In genomic region chr5:35313231-35313821, GRCm38 (mm10) we compare ENCODE assay signal across 8 mouse cellular contexts. TPM values are rescaled to one million over a fixed set of nuclear protein-coding genes. Genes with fewer than 3 reads are reported as not detected.
DNase-seq lines count a peak whose midpoint lies in the region; ATAC-seq and TF ChIP-seq lines count a peak whose summit lies in the region.

No protein-coding gene starts in this region.

- no peak for TF ChIP-seq CTCF in lung, embryonic 14.5 days (IDR thresholded peaks at IDR 0.05; ENCODE audit: low read depth)

- peak; percentile 49 for DNase-seq in lung, embryonic 14.5 days
- no peak for DNase-seq in lung, postnatal 10 days
- peak; percentile 43 to 47 for DNase-seq in cerebellum, postnatal 14 days
- DNase-seq in hindbrain, embryonic 14.5 days (ENCODE audit: low spot score): peak; percentile 69
- DNase-seq in left cerebral cortex, postnatal 4 days: peak; percentile 39
- peak; percentile 57 for DNase-seq in retina, embryonic 14.5 days (ENCODE audit: low spot score)
- DNase-seq in urinary bladder, postnatal 14 days (ENCODE audit: low spot score): no peak

- no peaks in the 10 kb centered on the region for H3K4me1 ChIP-seq in lung, embryonic 14.5 days (ENCODE audit: insufficient read depth)
- peaks cover 11% of the 10 kb centered on the region for H3K4me1 ChIP-seq in hindbrain, embryonic 14.5 days (replicated peaks; ENCODE audit: control insufficient read depth, insufficient read depth, low read length)

- peak overlapping the region; percentile 51 for H3K4me2 ChIP-seq in lung, embryonic 14.5 days
- H3K4me2 ChIP-seq in hindbrain, embryonic 14.5 days (replicated peaks): peak overlapping the region; percentile 59

- H3K27ac ChIP-seq in lung, embryonic 14.5 days (ENCODE audit: low read depth): no peak overlapping the region
- H3K27ac ChIP-seq in hindbrain, embryonic 14.5 days: peak overlapping the region; percentile 21; the same call in 1 of the 2 replicates

- peak overlapping the region; percentile 22 for H3K4me3 ChIP-seq in lung, embryonic 14.5 days (ENCODE audit: low read depth, low read length)
- H3K4me3 ChIP-seq in hindbrain, embryonic 14.5 days (replicated peaks; ENCODE audit: low read length): peak overlapping the region; percentile 20

- WGBS in lung, embryonic 14.5 days: under 1% methylated on average over 21 of the region's 21 CpGs
- under 1% methylated on average over 21 of the region's 21 CpGs for WGBS in hindbrain, embryonic 14.5 days

- no peaks in the 10 kb centered on the region for H3K36me3 ChIP-seq in lung, embryonic 14.5 days (ENCODE audit: insufficient read depth)
- no peaks in the 10 kb centered on the region for H3K36me3 ChIP-seq in hindbrain, embryonic 14.5 days (replicated peaks; ENCODE audit: control insufficient read depth, insufficient read depth)

- intact Hi-C loops in left cerebral cortex, postnatal 4 days (cut with DNase I): no loop called here

- H3K27me3 ChIP-seq in lung, embryonic 14.5 days (ENCODE audit: insufficient read depth, low read length): peaks cover 27% of the 10 kb centered on the region
- H3K27me3 ChIP-seq in hindbrain, embryonic 14.5 days (ENCODE audit: control insufficient read depth, insufficient read depth, low read length): no peaks in the 10 kb centered on the region

- H3K9ac ChIP-seq in lung, embryonic 14.5 days: no peak overlapping the region
- H3K9ac ChIP-seq in hindbrain, embryonic 14.5 days: peak overlapping the region; percentile 51

- no peaks in the 10 kb centered on the region for H3K9me3 ChIP-seq in lung, embryonic 14.5 days (ENCODE audit: low read depth, low read length)
- H3K9me3 ChIP-seq in hindbrain, embryonic 14.5 days (ENCODE audit: control insufficient read depth, low read length): no peaks in the 10 kb centered on the region

- ATAC-seq in lung, embryonic 14.5 days (ENCODE audit: insufficient read depth): peak; percentile 14; the same call in 1 of the 2 replicates
- peak; percentile 57; the same call in 1 of the 2 replicates for ATAC-seq in hindbrain, embryonic 14.5 days (ENCODE audit: low FRiP score)
- no peak for ATAC-seq in megakaryocyte progenitor cell, adult 5-6 weeks (replicated peaks; ENCODE audit: poor library complexity)

RNA-seq across cellular contexts. Expression of gene Adra2c, which starts 35.2 kb away (rescaled TPM):
- not detected in 2 replicates for polyA plus RNA-seq in lung, embryonic 14.5 days (2014; fragmentation: Nextera tagmentation; extraction: Ambion mirVana)
- 0.67 and 1.1 TPM in 2 replicates for polyA plus RNA-seq in hindbrain, embryonic 14.5 days (2014; fragmentation: Nextera tagmentation; extraction: Ambion mirVana)
- total RNA-seq in left cerebral cortex, postnatal 4 days (2021): 1 to 10 TPM; 6.4 to 7.8 TPM
- not detected in 2 replicates for total RNA-seq in megakaryocyte progenitor cell, adult 5-6 weeks (2015)
- total RNA-seq in megakaryocyte progenitor cell, adult 5-6 weeks (2017): not detected in 2 replicates

Comparison
In these comparisons a context has a peak if more than half of its experiments do, and no peak if none do; other contexts are left out.
1. DNase-seq: peak in lung, embryonic 14.5 days (single experiment), cerebellum, postnatal 14 days (2 of 2), hindbrain, embryonic 14.5 days (single experiment), left cerebral cortex, postnatal 4 days (single experiment) and retina, embryonic 14.5 days (single experiment); none in lung, postnatal 10 days (single experiment) and urinary bladder, postnatal 14 days (single experiment).
2. RNA of gene Adra2c, which starts 35.2 kb away (total RNA-seq): 6.4 to 7.8 TPM in left cerebral cortex, postnatal 4 days; not detected in megakaryocyte progenitor cell, adult 5-6 weeks; every median in the first group is over 4 times any median in the second.